Mouse (Mus musculus) megakaryocyte, embryonic 14.5 days (primary cell): Measurements from ENCODE around the gene Hexim2.

ENCODE experiments used
- FLI1 ChIP-seq: IDR thresholded peaks from 2 replicates; pipeline ENCODE4 v1.6.1; 2012; ENCODE audit warnings: low read length, inconsistent platforms, mixed read lengths
- GATA1 ChIP-seq: IDR thresholded peaks from 3 replicates; pipeline ENCODE4 v1.6.1; 2012; ENCODE audit warnings: mixed read lengths, low read length, inconsistent platforms, borderline replicate concordance

- TF ChIP-seq GATA1 (no peak), FLI1 (no peak)
These were observed 31.9 kb upstream of the Hexim2 start for GRCm38 (mm10) chr11:103100361-103100760.
